29 mouse cellular contexts compared by ENCODE assay signal in the genomic region with DNA sequence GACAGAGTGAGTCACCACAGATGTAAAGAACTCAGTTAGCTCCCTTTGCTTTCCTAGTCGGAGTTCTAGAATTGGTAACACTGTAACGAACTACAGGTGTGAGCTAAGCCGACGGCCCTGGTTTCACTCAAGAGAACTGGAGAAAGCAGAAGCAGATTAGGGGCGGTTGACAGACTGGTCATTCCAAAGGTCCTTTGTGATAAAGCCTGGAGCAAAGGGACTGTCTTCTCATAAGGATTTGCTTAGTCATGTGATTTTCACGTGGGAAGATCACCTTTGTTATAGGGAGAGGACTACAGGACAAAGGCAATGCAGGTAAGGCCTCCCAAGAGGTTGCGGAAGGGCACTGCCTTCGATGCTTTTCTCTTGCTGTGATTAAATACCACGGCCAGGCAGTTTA. TPM values are rescaled to one million over a fixed set of nuclear protein-coding genes. Genes with fewer than 3 reads are reported as not detected.
DNase-seq lines count a peak whose midpoint lies in the region; ATAC-seq and TF ChIP-seq lines count a peak whose summit lies in the region.
"Had no signal": no experiment of that assay in that cellular context is flagged by ENCODE, and none has a peak within 500 bp of the region (broad histone marks: within the 10 kb centered on the region; RNA-seq: fewer than 3 reads in every experiment).

No protein-coding gene starts in this region.

- H3K4me1 ChIP-seq in intestine, embryonic 15.5 days (replicated peaks): 0 out of 2 replicates have a peak, but pooled peaks cover 3% of the 10 kb centered on the region
- H3K4me1 ChIP-seq in intestine, embryonic 16.5 days (ENCODE audit: control insufficient read depth, insufficient read depth, low read length): peaks cover 2% of the 10 kb centered on the region; the same call in 1 of the 2 replicates
- H3K4me1 ChIP-seq in limb, embryonic 11.5 days (ENCODE audit: control insufficient read depth, insufficient read depth, low read length): peaks cover 4% of the 10 kb centered on the region; the same call in 1 of the 2 replicates
- no peaks in the 10 kb centered on the region for H3K4me1 ChIP-seq in stomach, postnatal 0 days (replicated peaks; ENCODE audit: control insufficient read depth, insufficient read depth)
- H3K4me1 ChIP-seq in liver, embryonic 12.5 days: no peaks in the 10 kb centered on the region
- H3K4me1 ChIP-seq: embryonic facial prominence, embryonic 12.5 days; embryonic facial prominence, embryonic 15.5 days; heart, embryonic 15.5 days; hindbrain, embryonic 10.5 days; hindbrain, embryonic 13.5 days had no signal

- H3K27me3 ChIP-seq in intestine, embryonic 15.5 days (replicated peaks): no peaks in the 10 kb centered on the region
- H3K27me3 ChIP-seq in intestine, embryonic 16.5 days (replicated peaks; ENCODE audit: control insufficient read depth, insufficient read depth, low read length): no peaks in the 10 kb centered on the region
- H3K27me3 ChIP-seq in limb, embryonic 11.5 days (ENCODE audit: control insufficient read depth, insufficient read depth, low read length): no peaks in the 10 kb centered on the region
- H3K27me3 ChIP-seq in stomach, postnatal 0 days (ENCODE audit: control insufficient read depth, insufficient read depth, low read length): no peaks in the 10 kb centered on the region
- 0 out of 2 replicates have a peak, but pooled peaks cover 4% of the 10 kb centered on the region for H3K27me3 ChIP-seq in liver, embryonic 12.5 days (replicated peaks)
- H3K27me3 ChIP-seq: embryonic facial prominence, embryonic 12.5 days; embryonic facial prominence, embryonic 15.5 days; heart, embryonic 15.5 days; hindbrain, embryonic 13.5 days had no signal

- no peak overlapping the region for H3K27ac ChIP-seq in intestine, embryonic 15.5 days
- H3K27ac ChIP-seq in intestine, embryonic 16.5 days (ENCODE audit: low read length): no peak overlapping the region
- H3K27ac ChIP-seq in limb, embryonic 11.5 days (replicated peaks; ENCODE audit: low read depth, low read length): no peak overlapping the region
- no peak overlapping the region for H3K27ac ChIP-seq in stomach, postnatal 0 days (replicated peaks)
- no peak overlapping the region for H3K27ac ChIP-seq in liver, embryonic 12.5 days
- H3K27ac ChIP-seq: embryonic facial prominence, embryonic 12.5 days; embryonic facial prominence, embryonic 15.5 days; gastrocnemius, adult 2 months; heart, embryonic 15.5 days; hindbrain, embryonic 10.5 days; hindbrain, embryonic 13.5 days had no signal

- H3K36me3 ChIP-seq in intestine, embryonic 15.5 days: no peaks in the 10 kb centered on the region
- H3K36me3 ChIP-seq in intestine, embryonic 16.5 days (ENCODE audit: control insufficient read depth, insufficient read depth, low read length): no peaks in the 10 kb centered on the region
- no peaks in the 10 kb centered on the region for H3K36me3 ChIP-seq in limb, embryonic 11.5 days (ENCODE audit: control insufficient read depth, insufficient read depth, low read length)
- no peaks in the 10 kb centered on the region for H3K36me3 ChIP-seq in stomach, postnatal 0 days (ENCODE audit: control insufficient read depth, insufficient read depth, low read length)
- no peaks in the 10 kb centered on the region for H3K36me3 ChIP-seq in liver, embryonic 12.5 days
- H3K36me3 ChIP-seq: embryonic facial prominence, embryonic 12.5 days; embryonic facial prominence, embryonic 15.5 days; heart, embryonic 15.5 days; hindbrain, embryonic 10.5 days; hindbrain, embryonic 13.5 days had no signal

- 66% methylated on average over 9 of the region's 9 CpGs for WGBS in intestine, embryonic 15.5 days
- WGBS in intestine, embryonic 16.5 days: 64% methylated on average over 9 of the region's 9 CpGs
- 45% methylated on average over 9 of the region's 9 CpGs for WGBS in limb, embryonic 11.5 days
- 61% methylated on average over 9 of the region's 9 CpGs for WGBS in stomach, postnatal 0 days
- 65% methylated on average over 9 of the region's 9 CpGs for WGBS in liver, embryonic 12.5 days (ENCODE audit: insufficient replicate concordance)

- H3K9ac ChIP-seq in intestine, embryonic 15.5 days: no peak overlapping the region
- H3K9ac ChIP-seq in intestine, embryonic 16.5 days (ENCODE audit: low read depth, low read length): no peak overlapping the region
- H3K9ac ChIP-seq in limb, embryonic 11.5 days (ENCODE audit: low read length): no peak overlapping the region
- H3K9ac ChIP-seq in stomach, postnatal 0 days (ENCODE audit: low read length): no peak overlapping the region
- H3K9ac ChIP-seq in liver, embryonic 12.5 days: no peak overlapping the region
- H3K9ac ChIP-seq: embryonic facial prominence, embryonic 12.5 days; embryonic facial prominence, embryonic 15.5 days; forebrain, postnatal 0 days; heart, embryonic 15.5 days; hindbrain, embryonic 13.5 days had no signal

- H3K9me3 ChIP-seq in intestine, embryonic 15.5 days: no peaks in the 10 kb centered on the region
- H3K9me3 ChIP-seq in intestine, embryonic 16.5 days (ENCODE audit: control insufficient read depth, low read length): no peaks in the 10 kb centered on the region
- no peaks in the 10 kb centered on the region for H3K9me3 ChIP-seq in limb, embryonic 11.5 days (ENCODE audit: control insufficient read depth, low read length)
- no peaks in the 10 kb centered on the region for H3K9me3 ChIP-seq in stomach, postnatal 0 days (ENCODE audit: control insufficient read depth, low read length)
- no peaks in the 10 kb centered on the region for H3K9me3 ChIP-seq in liver, embryonic 12.5 days (replicated peaks)
- H3K9me3 ChIP-seq: embryonic facial prominence, embryonic 12.5 days; embryonic facial prominence, embryonic 15.5 days; heart, embryonic 15.5 days; hindbrain, embryonic 13.5 days had no signal

- DNase-seq in limb, embryonic 11.5 days (ENCODE audit: low spot score): peak; percentile 45
- DNase-seq in stomach, postnatal 0 days (ENCODE audit: low spot score): no peak
- DNase-seq in layer of hippocampus, postnatal 36 days: no peak
- no peak for DNase-seq in urinary bladder, postnatal 10 days (ENCODE audit: low spot score)
- DNase-seq: adrenal gland, adult 2 months; adrenal gland, postnatal 14 days; cerebellum, adult 11 months; cerebellum, adult 2 months; cerebellum, adult 9-11 months; cerebellum, postnatal 25 days; embryo, embryonic 11 days; forebrain, postnatal 0 days; gastrocnemius, adult 2 months; gastrocnemius, postnatal 14 days; heart, adult 11 months; heart, postnatal 10 days; heart, postnatal 36 days had no signal

- TF ChIP-seq EP300 in stomach, postnatal 0 days (optimal IDR thresholded peaks at IDR 0.05): no peak

- peak; percentile 87 for ATAC-seq in intestine, embryonic 15.5 days
- ATAC-seq in intestine, embryonic 16.5 days: peak; percentile 91
- no peak for ATAC-seq in limb, embryonic 11.5 days (ENCODE audit: insufficient number of reproducible peaks, low FRiP score, low TSS enrichment, low read depth)
- ATAC-seq in stomach, postnatal 0 days (ENCODE audit: low FRiP score, low TSS enrichment): peak; percentile 35; the same call in 1 of the 2 replicates
- no peak for ATAC-seq in liver, embryonic 12.5 days
- ATAC-seq: CD4-positive, CD25-positive, alpha-beta regulatory T cell, adult 4 months; forebrain, embryonic 14.5 days; forebrain, postnatal 0 days; hindbrain, embryonic 16.5 days had no signal

- no peak overlapping the region for H3K4me3 ChIP-seq in intestine, embryonic 15.5 days (replicated peaks)
- no peak overlapping the region for H3K4me3 ChIP-seq in intestine, embryonic 16.5 days (ENCODE audit: low read length)
- no peak overlapping the region for H3K4me3 ChIP-seq in limb, embryonic 11.5 days (ENCODE audit: low read depth, low read length)
- H3K4me3 ChIP-seq in stomach, postnatal 0 days (ENCODE audit: low read depth, low read length): no peak overlapping the region
- H3K4me3 ChIP-seq in liver, embryonic 12.5 days: no peak overlapping the region
- H3K4me3 ChIP-seq: embryonic facial prominence, embryonic 12.5 days; embryonic facial prominence, embryonic 15.5 days; gastrocnemius, adult 2 months; heart, embryonic 15.5 days; hindbrain, embryonic 10.5 days; hindbrain, embryonic 13.5 days had no signal

- no peak overlapping the region for H3K4me2 ChIP-seq in intestine, embryonic 15.5 days (replicated peaks)
- no peak overlapping the region for H3K4me2 ChIP-seq in intestine, embryonic 16.5 days (ENCODE audit: low read depth, low read length)
- H3K4me2 ChIP-seq in limb, embryonic 11.5 days (ENCODE audit: low read depth, severe bottlenecking): no peak overlapping the region
- no peak overlapping the region for H3K4me2 ChIP-seq in stomach, postnatal 0 days (replicated peaks; ENCODE audit: low read depth)
- no peak overlapping the region for H3K4me2 ChIP-seq in liver, embryonic 12.5 days
- H3K4me2 ChIP-seq: embryonic facial prominence, embryonic 12.5 days; embryonic facial prominence, embryonic 15.5 days; heart, embryonic 11.5 days; heart, embryonic 15.5 days; hindbrain, embryonic 13.5 days had no signal

- no peak for TF ChIP-seq CTCF in stomach, postnatal 0 days (IDR thresholded peaks at IDR 0.05; ENCODE audit: low read depth)

RNA-seq across cellular contexts. Expression of a gene that starts 22.0 kb away (rescaled TPM):
- 13.5 and 14.3 TPM in 2 replicates for polyA plus RNA-seq in intestine, embryonic 15.5 days (2015; fragmentation: Nextera tagmentation; extraction: Ambion mirVana)
- 9.0 and 10.5 TPM in 2 replicates for polyA plus RNA-seq in intestine, embryonic 16.5 days (2015; fragmentation: Nextera tagmentation; extraction: Ambion mirVana)
- polyA plus RNA-seq in limb, embryonic 11.5 days (2014; fragmentation: Nextera tagmentation; extraction: Ambion mirVana): 22.2 and 22.4 TPM in 2 replicates
- polyA plus RNA-seq in stomach, postnatal 0 days (2015; fragmentation: Nextera tagmentation; extraction: Ambion mirVana): 7.3 and 8.3 TPM in 2 replicates
- 13.1 and 14.6 TPM in 2 replicates for polyA plus RNA-seq in liver, embryonic 12.5 days (2016; fragmentation: Nextera tagmentation; extraction: Ambion mirVana)
- total RNA-seq in layer of hippocampus, postnatal 36 days (2021): 10 to 100 TPM; 17.7 to 18.5 TPM
- polyA plus RNA-seq: CD4-positive, CD25-positive, alpha-beta regulatory T cell, adult 4 months had no signal

Comparison
In these comparisons a context has a peak if more than half of its experiments do, and no peak if none do; other contexts are left out.
1. ATAC-seq: peak in intestine, embryonic 15.5 days (single experiment), intestine, embryonic 16.5 days (single experiment) and stomach, postnatal 0 days (single experiment); none in limb, embryonic 11.5 days (single experiment) and liver, embryonic 12.5 days (single experiment).